Mouse (Mus musculus): ENCODE data around the gene Reep1. TPM values are rescaled to one million over a fixed set of nuclear protein-coding genes. Genes with fewer than 3 reads are reported as not detected.
A peak's percentile ranks its signal among the peaks of the same experiment; 100 is the strongest.
"Not testable (repeated sequence)": the region's sequence is repeated elsewhere in the genome, so short reads cannot be mapped to it uniquely, and the experiment has no call there.

The Reep1 gene
- polyA plus RNA-seq, 1 experiment from 2014 or later = 15.8 TPM

DNA sequence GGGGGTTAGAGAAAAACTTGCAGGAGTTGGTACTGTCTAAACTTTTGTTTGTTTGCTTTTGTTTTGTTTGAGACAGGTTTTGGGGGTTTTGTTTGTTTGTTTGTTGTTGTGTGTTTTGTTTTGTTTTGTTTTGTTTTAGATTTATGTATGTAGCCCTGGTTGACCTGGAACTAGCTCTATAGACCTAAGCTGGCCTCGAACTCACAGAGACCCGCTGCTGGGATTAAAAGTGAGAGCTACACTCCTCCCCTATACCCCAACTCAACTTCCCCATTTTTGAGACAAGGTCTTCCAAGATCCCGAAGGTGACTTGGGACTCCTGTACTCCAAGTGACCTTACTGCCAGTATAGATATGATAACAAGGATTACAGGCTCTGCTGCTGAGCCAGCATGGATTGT is 116.6 kb downstream of the Reep1 start:
- H3K27ac ChIP-seq = no peak overlapping the region
- no peak overlapping the region for H3K9ac ChIP-seq
- H3K27me3 ChIP-seq (replicated peaks) = no peaks in the 10 kb centered on the region
- no peaks in the 10 kb centered on the region for H3K9me3 ChIP-seq
- H3K4me1 ChIP-seq = peaks cover 4% of the 10 kb centered on the region; the same call in 1 of the 2 replicates
- H3K4me2 ChIP-seq = peak overlapping the region; percentile 67
- H3K36me3 ChIP-seq = no peaks in the 10 kb centered on the region
- 37% methylated on average over 3 of the region's 3 CpGs for WGBS
- no peak for ATAC-seq (ENCODE audit: insufficient read depth, low FRiP score, low read depth)
- peak overlapping the region; percentile 67 for H3K4me3 ChIP-seq (replicated peaks)

DNA sequence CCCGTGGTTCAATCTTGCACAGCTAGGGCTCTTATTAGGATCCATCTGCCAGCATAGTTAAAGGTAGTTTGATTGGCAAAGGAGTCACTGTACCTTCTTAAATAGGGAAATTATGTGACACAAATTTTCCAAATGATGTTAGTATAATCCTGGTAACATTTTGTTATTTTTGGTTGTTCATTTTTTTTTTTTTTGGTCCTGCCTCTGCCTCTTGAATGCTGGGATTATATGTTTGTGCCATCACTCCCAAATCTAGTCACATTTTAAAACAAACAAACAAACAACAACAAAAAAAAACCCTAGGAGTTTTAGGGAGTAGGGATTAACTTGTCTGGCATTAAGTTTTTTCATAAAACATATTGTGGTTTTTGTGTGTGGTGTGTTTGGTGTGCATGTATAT is 119.5 kb downstream of the Reep1 start, which contains the start of gene Mrpl35:
Gene Mrpl35 (minus strand): TSS at position 101 of the 400 bp plus-strand sequence.
- H3K9me3 ChIP-seq = no peaks in the 10 kb centered on the region
- H3K4me2 ChIP-seq = no peak within 1 kb of the TSS
- ATAC-seq (ENCODE audit: insufficient read depth, low FRiP score, low read depth) = no peak
- peaks cover 4% of the 10 kb centered on the region; the same call in 1 of the 2 replicates for H3K4me1 ChIP-seq
- H3K27me3 ChIP-seq (replicated peaks) = no peaks in the 10 kb centered on the region
- 42% methylated on average over 1 of the region's 1 CpGs for WGBS
- no peak within 1 kb of the TSS for H3K9ac ChIP-seq
- H3K27ac ChIP-seq = no peak within 1 kb of the TSS
- no peaks in the 10 kb centered on the region for H3K36me3 ChIP-seq
- no peak within 1 kb of the TSS for H3K4me3 ChIP-seq (replicated peaks)

DNA sequence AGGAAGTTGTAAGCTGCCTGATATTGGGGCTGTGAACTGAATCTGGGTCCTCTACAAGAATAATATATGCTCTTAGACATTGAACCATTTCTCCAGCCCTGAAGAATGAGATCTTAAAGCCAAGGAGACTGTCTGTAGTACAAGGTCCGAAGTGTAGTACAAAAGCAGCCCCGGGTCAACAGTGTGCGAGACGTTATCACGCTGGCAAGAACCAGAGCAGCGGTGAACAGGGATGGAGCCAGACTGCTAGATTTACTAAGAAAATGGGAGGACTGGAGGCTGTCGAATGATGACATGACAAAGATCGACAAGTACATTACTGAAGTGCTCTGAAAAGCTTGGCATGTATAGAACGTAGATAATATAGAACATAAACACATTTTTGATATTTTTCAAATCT is 122.4 kb downstream of the Reep1 start:
- Histone ChIP-seq H3K4me3 (replicated peaks) (no peak overlapping the region), H3K9ac (no peak overlapping the region), H3K36me3 (no peaks in the 10 kb centered on the region), H3K9me3 (no peaks in the 10 kb centered on the region), H3K4me1 (peaks cover 4% of the 10 kb centered on the region), H3K4me2 (no peak overlapping the region), H3K27me3 (replicated peaks) (no peaks in the 10 kb centered on the region), H3K27ac (no peak overlapping the region)
- no peak for ATAC-seq (ENCODE audit: insufficient read depth, low FRiP score, low read depth)
- 91% methylated on average over 9 of the region's 9 CpGs for WGBS

DNA sequence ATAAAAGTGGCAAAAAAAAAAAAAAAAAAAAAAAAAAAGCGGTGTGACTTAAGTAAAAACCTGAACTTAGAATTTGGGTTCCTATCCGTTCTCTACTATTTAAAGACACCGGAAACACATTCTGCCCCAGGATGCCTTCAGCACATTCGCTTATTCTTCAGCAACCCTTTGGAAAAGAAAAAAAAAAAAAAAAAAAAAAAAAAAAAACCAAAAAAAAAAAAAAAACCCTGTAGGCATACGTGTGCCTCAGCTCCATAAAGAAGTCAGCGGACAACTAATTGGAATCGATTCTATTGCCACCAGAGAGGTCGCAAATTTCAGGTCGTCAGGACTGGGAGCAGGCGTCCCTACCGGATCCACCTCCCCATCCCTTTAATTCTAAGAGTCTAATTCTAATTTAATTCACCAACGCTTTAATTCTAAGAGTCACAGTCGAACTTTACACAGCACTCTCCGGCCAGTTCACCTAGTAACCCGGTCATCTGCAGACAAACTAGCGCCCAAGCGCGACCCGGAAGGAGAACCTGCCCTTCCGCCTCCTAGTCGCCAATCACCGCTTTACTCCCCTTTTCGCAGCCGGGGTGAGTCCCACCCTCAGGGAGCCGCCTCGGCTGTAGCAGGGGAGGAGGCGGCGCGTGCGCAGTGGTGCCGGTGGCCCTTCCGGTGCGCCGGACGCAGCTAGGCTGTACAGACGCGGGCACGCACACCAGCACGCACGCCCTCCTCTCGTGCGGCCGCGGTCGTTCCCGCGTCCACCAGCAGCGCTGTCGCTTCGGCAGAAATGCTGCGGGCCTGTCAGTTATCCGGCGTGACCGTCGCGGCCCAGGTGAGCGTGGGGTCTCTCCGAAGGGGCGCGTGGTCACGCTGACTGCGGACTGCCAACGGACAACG is 123.6 kb downstream of the Reep1 start, which contains the start of gene Immt:
Gene Immt (plus strand): TSS at position 642 of the 891 bp plus-strand sequence.
- Histone ChIP-seq H3K27me3 (replicated peaks) (no peaks in the 10 kb centered on the region), H3K4me1 (peaks cover 4% of the 10 kb centered on the region), H3K4me3 (replicated peaks) (peak within 1 kb of the TSS; percentile 70), H3K36me3 (no peaks in the 10 kb centered on the region), H3K9ac (peak within 1 kb of the TSS; percentile 53), H3K4me2 (peak within 1 kb of the TSS; percentile 64), H3K27ac (peak within 1 kb of the TSS; percentile 92), H3K9me3 (no peaks in the 10 kb centered on the region)
- peak; percentile 100 for ATAC-seq (ENCODE audit: insufficient read depth, low FRiP score, low read depth)
- under 1% methylated on average over 63 of the region's 64 CpGs for WGBS

DNA sequence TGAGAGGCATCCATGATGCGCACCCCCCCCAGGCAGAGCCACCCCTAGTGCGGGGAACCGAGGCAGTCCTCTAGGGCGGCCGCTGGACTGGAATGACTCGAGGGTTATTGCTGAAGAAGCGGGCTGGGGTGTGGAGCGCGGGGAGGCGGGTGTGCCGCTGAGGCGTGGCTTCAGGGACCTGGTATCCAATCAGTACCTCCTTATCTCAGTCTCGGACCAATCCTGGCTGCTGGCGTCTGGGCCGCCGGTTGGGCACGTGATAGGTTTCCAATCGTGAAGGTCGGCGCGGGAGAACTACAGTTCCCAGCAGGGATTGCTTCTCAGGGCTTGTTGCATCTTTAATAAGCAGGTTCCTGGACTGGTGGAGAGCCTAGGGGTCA is 124.2 kb downstream of the Reep1 start:
- H3K9ac ChIP-seq = peak overlapping the region; percentile 53
- H3K4me2 ChIP-seq = peak overlapping the region; percentile 64
- H3K27me3 ChIP-seq (replicated peaks) = no peaks in the 10 kb centered on the region
- peak overlapping the region; percentile 92 for H3K27ac ChIP-seq
- no peaks in the 10 kb centered on the region for H3K36me3 ChIP-seq
- WGBS = under 1% methylated on average over 21 of the region's 21 CpGs
- peaks cover 4% of the 10 kb centered on the region for H3K4me1 ChIP-seq
- H3K4me3 ChIP-seq (replicated peaks) = peak overlapping the region; percentile 70
- peak; percentile 99 for ATAC-seq (ENCODE audit: insufficient read depth, low FRiP score, low read depth)
- no peaks in the 10 kb centered on the region for H3K9me3 ChIP-seq

DNA sequence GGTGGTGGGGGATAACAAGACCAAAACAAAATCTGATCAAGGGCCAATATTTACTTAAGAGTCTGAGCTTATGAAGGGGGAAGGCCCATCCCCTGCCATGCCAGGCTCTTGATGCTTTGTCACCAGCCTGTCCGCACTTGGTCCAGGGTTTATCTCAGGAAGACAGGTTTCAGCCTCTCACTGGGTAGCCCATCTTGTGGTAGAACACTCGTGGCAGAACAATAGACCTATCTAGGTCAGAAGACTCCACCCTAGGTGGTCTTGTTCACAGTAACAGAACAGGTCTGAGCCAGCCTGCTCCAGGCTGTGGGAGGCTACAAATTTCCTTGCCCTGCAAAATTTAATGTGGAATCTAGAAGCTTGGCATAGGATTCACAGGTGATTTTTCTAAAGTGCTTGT is 129.4 kb downstream of the Reep1 start:
- H3K4me1 ChIP-seq = peaks cover 4% of the 10 kb centered on the region
- no peak overlapping the region for H3K4me2 ChIP-seq
- H3K27me3 ChIP-seq (replicated peaks) = no peaks in the 10 kb centered on the region
- no peaks in the 10 kb centered on the region for H3K9me3 ChIP-seq
- H3K9ac ChIP-seq = no peak overlapping the region
- ATAC-seq (ENCODE audit: insufficient read depth, low FRiP score, low read depth) = no peak
- no peak overlapping the region for H3K27ac ChIP-seq
- no peak overlapping the region for H3K4me3 ChIP-seq (replicated peaks)
- 60% methylated on average over 2 of the region's 2 CpGs for WGBS
- no peaks in the 10 kb centered on the region for H3K36me3 ChIP-seq

DNA sequence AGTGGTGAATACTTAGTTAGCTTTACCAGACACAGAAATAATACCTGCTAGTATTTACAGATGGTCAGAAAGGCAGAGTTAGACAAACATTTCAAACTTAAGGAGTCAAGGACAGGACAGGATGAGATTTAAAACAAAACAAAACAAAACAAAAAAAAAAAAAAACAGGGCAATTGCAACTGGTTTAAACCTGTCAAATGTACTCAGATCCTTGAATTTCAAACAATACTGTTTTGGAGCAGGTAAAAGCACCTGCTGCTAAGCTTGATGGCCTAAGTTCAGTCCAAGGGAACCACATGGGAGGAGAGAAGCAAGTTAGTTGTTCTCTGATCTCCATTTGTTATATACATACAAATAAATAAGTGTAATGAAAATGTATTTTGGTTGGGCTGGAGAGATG is 132.5 kb downstream of the Reep1 start:
- Histone ChIP-seq H3K9me3 (no peaks in the 10 kb centered on the region), H3K4me2 (no peak overlapping the region), H3K27ac (no peak overlapping the region), H3K27me3 (replicated peaks) (no peaks in the 10 kb centered on the region), H3K4me1 (no peaks in the 10 kb centered on the region), H3K9ac (no peak overlapping the region), H3K36me3 (no peaks in the 10 kb centered on the region), H3K4me3 (replicated peaks) (no peak overlapping the region)
- ATAC-seq (ENCODE audit: insufficient read depth, low FRiP score, low read depth) = no peak

DNA sequence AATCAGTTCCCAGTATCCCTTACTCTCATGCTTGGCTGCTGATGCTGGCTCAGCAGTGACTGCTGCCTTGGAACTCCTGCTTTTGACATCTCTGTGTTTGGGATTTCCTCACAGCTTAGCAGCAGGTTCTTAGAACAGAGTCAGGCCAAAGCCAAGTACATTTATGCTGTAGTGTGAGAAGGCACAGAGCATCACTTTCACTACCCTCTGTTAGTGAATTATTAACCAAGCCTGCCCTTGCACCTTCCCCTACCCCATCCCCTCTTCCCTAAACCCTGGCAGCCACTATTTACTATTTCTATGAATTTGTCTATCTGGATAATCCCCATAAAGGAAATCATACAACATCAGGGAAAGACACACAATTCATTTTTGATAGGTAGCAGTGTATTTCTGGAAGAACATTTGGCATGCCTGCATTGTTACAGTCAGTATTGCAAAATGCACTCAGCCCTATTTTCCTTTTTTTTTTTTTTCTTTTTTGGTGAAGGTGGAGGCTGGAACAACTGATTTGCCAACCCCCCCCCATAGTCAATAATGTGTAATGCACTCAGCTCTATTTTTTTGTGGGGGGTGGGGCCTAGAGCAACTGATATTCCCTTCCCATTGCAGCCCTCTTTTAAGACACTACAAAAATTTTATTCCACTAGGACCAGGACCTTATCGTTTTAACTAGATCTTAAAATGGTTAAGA is 133.4 kb downstream of the Reep1 start:
- no peak overlapping the region for H3K4me3 ChIP-seq (replicated peaks)
- no peaks in the 10 kb centered on the region for H3K27me3 ChIP-seq (replicated peaks)
- H3K4me2 ChIP-seq = no peak overlapping the region
- 98% methylated on average over 1 of the region's 1 CpGs for WGBS
- no peaks in the 10 kb centered on the region for H3K36me3 ChIP-seq
- H3K9ac ChIP-seq = no peak overlapping the region
- no peak overlapping the region for H3K27ac ChIP-seq
- no peaks in the 10 kb centered on the region for H3K9me3 ChIP-seq
- H3K4me1 ChIP-seq = no peaks in the 10 kb centered on the region
- ATAC-seq (ENCODE audit: insufficient read depth, low FRiP score, low read depth) = no peak

DNA sequence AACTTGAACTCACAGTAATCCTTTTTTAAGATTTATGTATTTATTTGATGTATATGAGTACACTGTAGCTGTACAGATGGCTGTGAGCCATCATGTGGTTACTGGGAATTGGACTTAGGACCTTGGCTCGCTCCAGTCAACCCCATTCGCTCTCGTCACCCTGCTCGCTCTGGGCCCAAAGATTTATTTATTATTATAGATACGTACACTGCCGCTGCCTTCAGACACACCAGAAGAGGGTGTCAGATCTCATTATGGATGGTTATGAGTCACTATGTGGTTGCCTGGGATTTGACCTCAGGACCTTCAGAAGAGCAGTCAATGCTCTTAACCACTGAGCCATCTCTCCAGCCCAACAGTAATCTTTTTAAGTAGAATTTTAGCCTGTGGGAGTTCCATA is 139.5 kb downstream of the Reep1 start:
- not testable (repeated sequence) for ATAC-seq (ENCODE audit: insufficient read depth, low FRiP score, low read depth); H3K4me2 ChIP-seq; H3K9me3 ChIP-seq; H3K4me3 ChIP-seq (replicated peaks); H3K36me3 ChIP-seq; H3K27ac ChIP-seq; H3K4me1 ChIP-seq; H3K27me3 ChIP-seq (replicated peaks); H3K9ac ChIP-seq
- 82% methylated on average over 6 of the region's 6 CpGs for WGBS

Other genes starting within 250 kb of the Reep1 start
- gene Rnf103, start 213.7 kb upstream of the Reep1 start, polyA plus RNA-seq (2015; fragmentation: Nextera tagmentation; extraction: Ambion mirVana) = 23.6 and 23.8 TPM in 2 replicates
- gene Chmp3, start 163.8 kb upstream of the Reep1 start, polyA plus RNA-seq (2015; fragmentation: Nextera tagmentation; extraction: Ambion mirVana) = 66.8 and 68.9 TPM in 2 replicates
- 40.7 and 46.4 TPM in 2 replicates for gene Kdm3a, start 74.6 kb upstream of the Reep1 start, polyA plus RNA-seq (2015; fragmentation: Nextera tagmentation; extraction: Ambion mirVana)
- 63.3 and 66.1 TPM in 2 replicates for gene Mrpl35, start 119.4 kb downstream of the Reep1 start, polyA plus RNA-seq (2015; fragmentation: Nextera tagmentation; extraction: Ambion mirVana)
- 178 and 191 TPM in 2 replicates for gene Immt, start 123.8 kb downstream of the Reep1 start, polyA plus RNA-seq (2015; fragmentation: Nextera tagmentation; extraction: Ambion mirVana)
- 87.6 and 94.9 TPM in 2 replicates for gene Ptcd3, start 201.2 kb downstream of the Reep1 start, polyA plus RNA-seq (2015; fragmentation: Nextera tagmentation; extraction: Ambion mirVana)
- 29.8 and 33.9 TPM in 2 replicates for gene Polr1a, start 201.5 kb downstream of the Reep1 start, polyA plus RNA-seq (2015; fragmentation: Nextera tagmentation; extraction: Ambion mirVana)

All from stomach, embryonic 15.5 days (tissue).